Mouse (Mus musculus) thymus, postnatal 25 days (tissue): ENCODE results near the gene Scg3.
"Not testable (repeated sequence)": the region's sequence is repeated elsewhere in the genome, so short reads cannot be mapped to it uniquely, and the experiment has no call there.

Experiments used
- DNase-seq: peaks from one replicate; pipeline ENCODE4 v3.0.0; 2022

The Scg3 gene

GRCm38 (mm10) chr9:75683426-75684191, at the start of gene Scg3:
Gene Scg3, minus strand, starts transcription at chr9:75684056.
- DNase-seq = peak; percentile 64

GRCm38 (mm10) chr9:75719952-75720687, 36.3 kb upstream of the Scg3 start:
- DNase-seq = peak; percentile 47

GRCm38 (mm10) chr9:75719481-75719880, 35.6 kb upstream of the Scg3 start:
- DNase-seq = no peak

GRCm38 (mm10) chr9:75684772-75685171, 916 bp upstream of the Scg3 start:
- no peak for DNase-seq

GRCm38 (mm10) chr9:75684292-75684691, 436 bp upstream of the Scg3 start:
- no peak for DNase-seq

- DNase-seq = no peak
These were observed 3.2 kb downstream of the Scg3 start for GRCm38 (mm10) chr9:75680606-75681005.

- no peak for DNase-seq
These were observed 4.2 kb downstream of the Scg3 start for GRCm38 (mm10) chr9:75679629-75680028.

GRCm38 (mm10) chr9:75678341-75678740, 5.5 kb downstream of the Scg3 start:
- no peak for DNase-seq

GRCm38 (mm10) chr9:75676226-75676625, 7.6 kb downstream of the Scg3 start:
- no peak for DNase-seq

- no peak for DNase-seq
These were observed 11.1 kb downstream of the Scg3 start for GRCm38 (mm10) chr9:75672769-75673168.

- no peak for DNase-seq
These were observed 17.2 kb downstream of the Scg3 start for GRCm38 (mm10) chr9:75666612-75667011.

- DNase-seq = no peak
These were observed 18.5 kb downstream of the Scg3 start for GRCm38 (mm10) chr9:75665364-75665763.

GRCm38 (mm10) chr9:75660917-75661316, 22.9 kb downstream of the Scg3 start:
- no peak for DNase-seq

- DNase-seq = not testable (repeated sequence)
These were observed 27.4 kb downstream of the Scg3 start for GRCm38 (mm10) chr9:75656456-75656855.

GRCm38 (mm10) chr9:75653981-75654911, 29.6 kb downstream of the Scg3 start:
- DNase-seq = no peak

GRCm38 (mm10) chr9:75645405-75645804, 38.5 kb downstream of the Scg3 start:
- DNase-seq = peak; percentile 53

GRCm38 (mm10) chr9:75634226-75634625, 49.6 kb downstream of the Scg3 start:
- DNase-seq = no peak

- no peak for DNase-seq
These were observed 50.3 kb downstream of the Scg3 start for GRCm38 (mm10) chr9:75633603-75634002.

GRCm38 (mm10) chr9:75632902-75633301, 51.0 kb downstream of the Scg3 start:
- peak; percentile 33 for DNase-seq

- no peak for DNase-seq
These were observed 51.7 kb downstream of the Scg3 start for GRCm38 (mm10) chr9:75632111-75632510.

GRCm38 (mm10) chr9:75630823-75631454, 52.9 kb downstream of the Scg3 start:
- DNase-seq = no peak

GRCm38 (mm10) chr9:75626308-75626604, 57.6 kb downstream of the Scg3 start:
- DNase-seq = no peak
